Mouse (Mus musculus): ENCODE results near the gene Olfr624. TPM values are rescaled to one million over a fixed set of nuclear protein-coding genes. Genes with fewer than 3 reads are reported as not detected.

Gene Olfr624
- polyA plus RNA-seq, 1 experiment from 2014 or later, result 0.08 TPM

DNA sequence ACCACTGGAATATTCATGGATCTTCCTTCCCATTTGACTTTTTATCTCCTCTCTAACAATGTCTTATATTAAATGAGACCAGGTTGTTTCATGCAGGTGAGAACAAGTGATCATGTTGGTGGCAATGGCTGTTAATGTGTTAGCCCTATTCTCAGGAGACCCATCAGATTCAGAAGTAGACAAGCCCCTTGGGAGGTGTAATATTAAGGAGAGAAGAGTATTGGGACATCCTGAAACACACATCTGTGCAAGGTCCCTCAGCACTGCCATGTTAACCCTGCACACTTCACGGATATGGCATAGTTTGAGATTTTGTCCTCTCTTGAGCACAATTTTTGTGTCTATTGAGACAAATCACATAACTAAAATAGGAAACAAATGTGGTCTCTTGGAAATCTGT, 28.4 kb downstream of the Olfr624 start, which contains the start of gene Olfr622:
Gene Olfr622, minus strand, starts transcription at position 101 of the 400 bp plus-strand sequence.
- H3K9me3 ChIP-seq (ENCODE audit: control insufficient read depth, low read length), result no peaks in the 10 kb centered on the region
- H3K4me1 ChIP-seq (ENCODE audit: control insufficient read depth in 2 of 2, insufficient read depth in 2 of 2, low read length in 2 of 2), result no peaks in the 10 kb centered on the region
- no peaks in the 10 kb centered on the region for H3K27me3 ChIP-seq (ENCODE audit: control insufficient read depth, insufficient read depth, low read length)
- H3K36me3 ChIP-seq (ENCODE audit: control insufficient read depth, insufficient read depth, low read length), result no peaks in the 10 kb centered on the region
- ATAC-seq (ENCODE audit: insufficient number of reproducible peaks, insufficient read depth, low FRiP score, low read depth), result no peak
- H3K4me3 ChIP-seq (ENCODE audit: control insufficient read depth in 1 of 2, insufficient read depth in 1 of 2, low read depth in 1 of 2, low read length in 2 of 2), result no peak within 1 kb of the TSS
- H3K9ac ChIP-seq (ENCODE audit: low read length), result no peak within 1 kb of the TSS
- H3K27ac ChIP-seq (replicated peaks in 1 of 2; ENCODE audit: control insufficient read depth in 1 of 2, insufficient read depth in 1 of 2, low read depth in 2 of 2, low read length in 2 of 2), result no peak within 1 kb of the TSS
- WGBS, result 71% methylated on average over 1 of the region's 1 CpGs
- no peak within 1 kb of the TSS for H3K4me2 ChIP-seq (ENCODE audit: low read length)

DNA sequence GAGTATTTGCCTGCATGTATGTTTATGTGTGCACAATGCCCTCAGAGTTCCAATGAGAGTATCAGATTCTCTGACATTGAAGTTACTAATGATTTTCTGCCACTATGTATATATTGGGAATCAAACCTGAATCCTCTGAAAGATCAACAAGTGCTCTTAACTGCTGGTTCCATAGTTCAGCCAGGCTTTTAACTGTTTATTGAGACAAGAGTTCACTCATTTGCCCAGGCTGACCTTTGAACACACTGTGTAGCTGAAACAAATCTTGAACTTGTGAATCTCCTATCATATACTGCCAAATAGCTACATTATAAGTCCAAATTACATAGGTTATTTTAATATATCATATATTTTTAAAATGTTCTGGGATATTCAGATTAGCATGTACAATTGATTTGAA, 34.2 kb downstream of the Olfr624 start:
- Histone ChIP-seq H3K27me3 (ENCODE audit: control insufficient read depth, insufficient read depth, low read length) (no peaks in the 10 kb centered on the region), H3K4me3 (ENCODE audit: control insufficient read depth in 1 of 2, insufficient read depth in 1 of 2, low read depth in 1 of 2, low read length in 2 of 2) (no peak overlapping the region), H3K36me3 (ENCODE audit: control insufficient read depth, insufficient read depth, low read length) (no peaks in the 10 kb centered on the region), H3K4me2 (ENCODE audit: low read length) (no peak overlapping the region), H3K27ac (replicated peaks in 1 of 2; ENCODE audit: control insufficient read depth in 1 of 2, insufficient read depth in 1 of 2, low read depth in 2 of 2, low read length in 2 of 2) (no peak overlapping the region), H3K4me1 (ENCODE audit: control insufficient read depth in 2 of 2, insufficient read depth in 2 of 2, low read length in 2 of 2) (no peaks in the 10 kb centered on the region), H3K9me3 (ENCODE audit: control insufficient read depth, low read length) (no peaks in the 10 kb centered on the region), H3K9ac (ENCODE audit: low read length) (no peak overlapping the region)
- ATAC-seq (ENCODE audit: insufficient number of reproducible peaks, insufficient read depth, low FRiP score, low read depth), result no peak

Other genes starting within 250 kb of the Olfr624 start
- gene Olfr605, start 225.8 kb downstream of the Olfr624 start, polyA plus RNA-seq (2014; fragmentation: Nextera tagmentation; extraction: Ambion mirVana), result not detected in 2 replicates
- gene Olfr606, start 222.1 kb downstream of the Olfr624 start, polyA plus RNA-seq (2014; fragmentation: Nextera tagmentation; extraction: Ambion mirVana), result not detected in 2 replicates
- gene Olfr607, start 207.0 kb downstream of the Olfr624 start, polyA plus RNA-seq (2014; fragmentation: Nextera tagmentation; extraction: Ambion mirVana), result 0.30 and 0.38 TPM in 2 replicates
- gene Olfr608, start 201.3 kb downstream of the Olfr624 start, polyA plus RNA-seq (2014; fragmentation: Nextera tagmentation; extraction: Ambion mirVana), result 0.40 and 0.62 TPM in 2 replicates
- not detected in 2 replicates for gene Olfr609, start 173.1 kb downstream of the Olfr624 start, polyA plus RNA-seq (2014; fragmentation: Nextera tagmentation; extraction: Ambion mirVana)
- not detected in 2 replicates for gene Olfr610, start 159.1 kb downstream of the Olfr624 start, polyA plus RNA-seq (2014; fragmentation: Nextera tagmentation; extraction: Ambion mirVana)
- not detected in 2 replicates for gene Olfr611, start 150.3 kb downstream of the Olfr624 start, polyA plus RNA-seq (2014; fragmentation: Nextera tagmentation; extraction: Ambion mirVana)
- not detected in 2 replicates for gene Olfr612, start 128.5 kb downstream of the Olfr624 start, polyA plus RNA-seq (2014; fragmentation: Nextera tagmentation; extraction: Ambion mirVana)
- gene Olfr613, start 123.1 kb downstream of the Olfr624 start, polyA plus RNA-seq (2014; fragmentation: Nextera tagmentation; extraction: Ambion mirVana), result not detected in 2 replicates
- not detected in 2 replicates for gene Olfr615, start 115.1 kb downstream of the Olfr624 start, polyA plus RNA-seq (2014; fragmentation: Nextera tagmentation; extraction: Ambion mirVana)
- gene Olfr616, start 102.0 kb downstream of the Olfr624 start, polyA plus RNA-seq (2014; fragmentation: Nextera tagmentation; extraction: Ambion mirVana), result not detected in 2 replicates
- gene Olfr617, start 98.1 kb downstream of the Olfr624 start, polyA plus RNA-seq (2014; fragmentation: Nextera tagmentation; extraction: Ambion mirVana), result not detected in 2 replicates
- gene Olfr618, start 81.1 kb downstream of the Olfr624 start, polyA plus RNA-seq (2014; fragmentation: Nextera tagmentation; extraction: Ambion mirVana), result not detected in 2 replicates
- gene Olfr619, start 70.6 kb downstream of the Olfr624 start, polyA plus RNA-seq (2014; fragmentation: Nextera tagmentation; extraction: Ambion mirVana), result not detected in 2 replicates
- gene Olfr620, start 58.7 kb downstream of the Olfr624 start, polyA plus RNA-seq (2014; fragmentation: Nextera tagmentation; extraction: Ambion mirVana), result not detected in 2 replicates
- not detected in 2 replicates for gene Olfr622, start 28.5 kb downstream of the Olfr624 start, polyA plus RNA-seq (2014; fragmentation: Nextera tagmentation; extraction: Ambion mirVana)
- gene Olfr623, start 7.5 kb downstream of the Olfr624 start, polyA plus RNA-seq (2014; fragmentation: Nextera tagmentation; extraction: Ambion mirVana), result not detected in 2 replicates
- not detected in 2 replicates for gene Olfr625-ps1, start 11.5 kb upstream of the Olfr624 start, polyA plus RNA-seq (2014; fragmentation: Nextera tagmentation; extraction: Ambion mirVana)
- not detected in 2 replicates for gene Olfr243, start 43.5 kb upstream of the Olfr624 start, polyA plus RNA-seq (2014; fragmentation: Nextera tagmentation; extraction: Ambion mirVana)
- not detected in 2 replicates for gene Olfr628, start 59.2 kb upstream of the Olfr624 start, polyA plus RNA-seq (2014; fragmentation: Nextera tagmentation; extraction: Ambion mirVana)
- not detected in 2 replicates for gene Olfr629, start 73.8 kb upstream of the Olfr624 start, polyA plus RNA-seq (2014; fragmentation: Nextera tagmentation; extraction: Ambion mirVana)
- not detected in 2 replicates for gene Olfr630, start 86.1 kb upstream of the Olfr624 start, polyA plus RNA-seq (2014; fragmentation: Nextera tagmentation; extraction: Ambion mirVana)
- not detected in 2 replicates for gene Olfr69, start 100.4 kb upstream of the Olfr624 start, polyA plus RNA-seq (2014; fragmentation: Nextera tagmentation; extraction: Ambion mirVana)
- not detected in 2 replicates for gene Olfr68, start 108.5 kb upstream of the Olfr624 start, polyA plus RNA-seq (2014; fragmentation: Nextera tagmentation; extraction: Ambion mirVana)
- gene Olfr67, start 120.6 kb upstream of the Olfr624 start, polyA plus RNA-seq (2014; fragmentation: Nextera tagmentation; extraction: Ambion mirVana), result not detected in 2 replicates
- 4,945 and 8,964 TPM in 2 replicates for gene Hbb-bt, start 142.8 kb upstream of the Olfr624 start, polyA plus RNA-seq (2014; fragmentation: Nextera tagmentation; extraction: Ambion mirVana)
- 11,662 and 20,684 TPM in 2 replicates for gene Hbb-bs, start 156.9 kb upstream of the Olfr624 start, polyA plus RNA-seq (2014; fragmentation: Nextera tagmentation; extraction: Ambion mirVana)
- gene Hbb-bh2, start 169.3 kb upstream of the Olfr624 start, polyA plus RNA-seq (2014; fragmentation: Nextera tagmentation; extraction: Ambion mirVana), result not detected in 2 replicates
- 15.5 and 17.8 TPM in 2 replicates for gene Hbb-bh1, start 172.0 kb upstream of the Olfr624 start, polyA plus RNA-seq (2014; fragmentation: Nextera tagmentation; extraction: Ambion mirVana)
- 2,227 and 2,640 TPM in 2 replicates for gene Hbb-y, start 182.0 kb upstream of the Olfr624 start, polyA plus RNA-seq (2014; fragmentation: Nextera tagmentation; extraction: Ambion mirVana)
- not detected in 2 replicates for gene Olfr66, start 215.1 kb upstream of the Olfr624 start, polyA plus RNA-seq (2014; fragmentation: Nextera tagmentation; extraction: Ambion mirVana)
- gene Olfr64, start 223.3 kb upstream of the Olfr624 start, polyA plus RNA-seq (2014; fragmentation: Nextera tagmentation; extraction: Ambion mirVana), result not detected in 2 replicates
- not detected in 2 replicates for gene Olfr65, start 232.3 kb upstream of the Olfr624 start, polyA plus RNA-seq (2014; fragmentation: Nextera tagmentation; extraction: Ambion mirVana)